Mouse (Mus musculus) small intestine, adult 2 months (tissue): ENCODE data around the gene Srd5a2.

Source experiments
- CTCF ChIP-seq: fragments of 200-500 bp; IDR thresholded peaks from 2 replicates; pipeline ENCODE4 v1.5.1; 2012; ENCODE audit warnings: low read depth, mild to moderate bottlenecking, control low read depth, inconsistent platforms, low read length, moderate library complexity, mixed read lengths; ENCODE audit not compliant: insufficient replicate concordance, insufficient read length; ENCODE audit errors: extremely low read depth
- POLR2A ChIP-seq: fragments of 200-500 bp; IDR thresholded peaks from 2 replicates; pipeline ENCODE4 v1.6.1; 2012; ENCODE audit warnings: low read depth, mild to moderate bottlenecking, control low read depth, inconsistent platforms, low read length, moderate library complexity

- no peak for TF ChIP-seq CTCF
- TF ChIP-seq POLR2A = no peak
Measured at GRCm38 (mm10) chr17:74015128-74015527, 32.6 kb downstream of the Srd5a2 start.
